Mouse (Mus musculus) midbrain, embryonic 12.5 days (tissue): Measurements from ENCODE around the gene Shisa2. TPM values are rescaled to one million over a fixed set of nuclear protein-coding genes. Genes with fewer than 3 reads are reported as not detected.

ENCODE experiments used
- ATAC-seq: fragments of 200-750 bp; cut with Nextera tagmentation; 2 replicates; pipeline ENCODE4 v1.8.0; 2017; ENCODE audit warnings: low read depth, moderate TSS enrichment, moderate library complexity; ENCODE audit not compliant: low FRiP score
- H3K27ac ChIP-seq: fragments of 300-500 bp; sonication (generic); replicated peaks from 2 replicates; pipeline ENCODE4 v1.5.1; 2016; ENCODE audit warnings: mild to moderate bottlenecking
- H3K27me3 ChIP-seq: fragments of 300-500 bp; sonication (generic); 2 replicates; pipeline ENCODE4 v1.6.1; 2016; ENCODE audit warnings: mild to moderate bottlenecking
- H3K36me3 ChIP-seq: fragments of 300-500 bp; sonication (generic); 2 replicates; pipeline ENCODE4 v1.6.1; 2016
- H3K4me1 ChIP-seq: fragments of 300-500 bp; sonication (generic); 2 replicates; pipeline ENCODE4 v1.6.1; 2016
- H3K4me2 ChIP-seq: fragments of 300-500 bp; sonication (generic); replicated peaks from 2 replicates; pipeline ENCODE4 v1.6.1; 2016; ENCODE audit warnings: mild to moderate bottlenecking, moderate library complexity
- H3K4me3 ChIP-seq: fragments of 300-500 bp; sonication (generic); 2 replicates; pipeline ENCODE4 v1.5.1; 2016; ENCODE audit warnings: mild to moderate bottlenecking
- H3K9ac ChIP-seq: fragments of 300-500 bp; sonication (generic); replicated peaks from 2 replicates; pipeline ENCODE4 v1.6.1; 2016; ENCODE audit warnings: mild to moderate bottlenecking, moderate library complexity
- H3K9me3 ChIP-seq: fragments of 300-500 bp; sonication (generic); 2 replicates; pipeline ENCODE4 v1.6.1; 2016; ENCODE audit warnings: mild to moderate bottlenecking
- WGBS: fragments of 180-500 bp; shearing (Covaris S2); methylation state at CpG from one replicate; pipeline ENCODE4 v1.1.7; 2016; 5-methylcytosine and 5-hydroxymethylcytosine counted together
- polyA plus RNA-seq: library from polyadenylated mRNA; unstranded; fragments of >200 nt; fragmentation: Nextera tagmentation; extraction: Ambion mirVana; gene quantifications from 2 replicates; pipeline ENCODE4 v1.2.1, GENCODE M21; 2016

Shisa2 gene
- polyA plus RNA-seq, 1 experiment from 2014 or later = 14.6 TPM

- H3K27ac ChIP-seq = no peak overlapping the region
- peaks cover 6% of the 10 kb centered on the region; the same call in 1 of the 2 replicates for H3K36me3 ChIP-seq
- H3K27me3 ChIP-seq = no peaks in the 10 kb centered on the region; the same call in 1 of the 2 replicates
- H3K9me3 ChIP-seq = no peaks in the 10 kb centered on the region
- peaks cover 4% of the 10 kb centered on the region; the same call in 1 of the 2 replicates for H3K4me1 ChIP-seq
- no peak overlapping the region for H3K4me2 ChIP-seq
- H3K9ac ChIP-seq = no peak overlapping the region
- 88% methylated on average over 5 of the region's 5 CpGs for WGBS
- ATAC-seq = no peak
- no peak overlapping the region for H3K4me3 ChIP-seq
Measured at GRCm38 (mm10) chr14:59633295-59633898, 8.3 kb downstream of the Shisa2 start.

- Histone ChIP-seq H3K4me2 (no peak overlapping the region), H3K36me3 (peaks cover 6% of the 10 kb centered on the region; the same call in 1 of the 2 replicates), H3K4me1 (peaks cover 4% of the 10 kb centered on the region; the same call in 1 of the 2 replicates), H3K4me3 (no peak overlapping the region), H3K27me3 (no peaks in the 10 kb centered on the region), H3K9me3 (no peaks in the 10 kb centered on the region), H3K9ac (no peak overlapping the region), H3K27ac (no peak overlapping the region)
- no peak for ATAC-seq
- WGBS = 77% methylated on average over 9 of the region's 9 CpGs
Measured at GRCm38 (mm10) chr14:59633988-59634387, 8.9 kb downstream of the Shisa2 start.

GRCm38 (mm10) chr14:59638906-59639703 lies 14.0 kb downstream of the Shisa2 start:
- Histone ChIP-seq H3K27me3 (no peaks in the 10 kb centered on the region), H3K4me1 (peaks cover 18% of the 10 kb centered on the region), H3K9me3 (no peaks in the 10 kb centered on the region), H3K4me2 (no peak overlapping the region), H3K36me3 (no peaks in the 10 kb centered on the region), H3K4me3 (no peak overlapping the region), H3K9ac (no peak overlapping the region), H3K27ac (no peak overlapping the region)
- ATAC-seq = no peak
- 55% methylated on average over 7 of the region's 7 CpGs for WGBS

DNA sequence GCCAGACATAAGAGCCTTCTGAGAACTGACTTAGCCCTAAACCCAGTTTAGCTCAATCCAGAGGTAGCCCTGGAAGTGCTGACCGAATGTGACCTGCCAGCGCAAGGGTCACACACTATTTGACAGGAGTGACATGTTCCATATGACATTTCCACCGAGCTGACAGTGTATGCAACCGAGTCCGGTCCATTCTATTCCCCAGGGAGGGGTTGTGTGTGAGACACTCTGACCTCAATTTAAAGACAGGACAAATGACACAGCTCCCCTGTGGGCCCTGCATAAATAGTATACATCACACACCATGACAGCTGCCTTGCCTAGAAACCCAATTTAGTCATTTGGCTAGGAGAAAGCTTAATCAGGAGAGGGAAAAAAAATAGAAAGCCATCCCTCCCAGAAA lies 16.7 kb downstream of the Shisa2 start:
- WGBS = 51% methylated on average over 5 of the region's 5 CpGs
- Histone ChIP-seq H3K4me1 (peaks cover 18% of the 10 kb centered on the region), H3K9ac (no peak overlapping the region), H3K4me2 (no peak overlapping the region), H3K4me3 (no peak overlapping the region), H3K9me3 (no peaks in the 10 kb centered on the region), H3K27ac (no peak overlapping the region), H3K36me3 (no peaks in the 10 kb centered on the region), H3K27me3 (no peaks in the 10 kb centered on the region; the same call in 1 of the 2 replicates)
- no peak for ATAC-seq

- 74% methylated on average over 12 of the region's 12 CpGs for WGBS
- no peak for ATAC-seq
- Histone ChIP-seq H3K27me3 (no peaks in the 10 kb centered on the region; the same call in 1 of the 2 replicates), H3K4me1 (peaks cover 18% of the 10 kb centered on the region), H3K36me3 (no peaks in the 10 kb centered on the region), H3K4me3 (no peak overlapping the region), H3K27ac (no peak overlapping the region), H3K9ac (no peak overlapping the region), H3K4me2 (no peak overlapping the region), H3K9me3 (no peaks in the 10 kb centered on the region)
Measured at GRCm38 (mm10) chr14:59643582-59643981, 18.5 kb downstream of the Shisa2 start.

- Histone ChIP-seq H3K4me2 (no peak overlapping the region), H3K36me3 (no peaks in the 10 kb centered on the region), H3K27ac (no peak overlapping the region), H3K27me3 (no peaks in the 10 kb centered on the region; the same call in 1 of the 2 replicates), H3K9ac (no peak overlapping the region), H3K4me3 (no peak overlapping the region), H3K9me3 (no peaks in the 10 kb centered on the region), H3K4me1 (peaks cover 18% of the 10 kb centered on the region)
- WGBS = 88% methylated on average over 1 of the region's 1 CpGs
- no peak for ATAC-seq
Measured at GRCm38 (mm10) chr14:59644166-59644565, 19.1 kb downstream of the Shisa2 start.

- H3K36me3 ChIP-seq = no peaks in the 10 kb centered on the region
- no peak overlapping the region for H3K4me2 ChIP-seq
- H3K4me3 ChIP-seq = no peak overlapping the region
- H3K9me3 ChIP-seq = no peaks in the 10 kb centered on the region
- no peak for ATAC-seq
- WGBS = 84% methylated on average over 3 of the region's 3 CpGs
- H3K9ac ChIP-seq = no peak overlapping the region
- H3K27ac ChIP-seq = no peak overlapping the region
- H3K27me3 ChIP-seq = no peaks in the 10 kb centered on the region; the same call in 1 of the 2 replicates
- H3K4me1 ChIP-seq = peaks cover 14% of the 10 kb centered on the region
Measured at GRCm38 (mm10) chr14:59644896-59645295, 19.8 kb downstream of the Shisa2 start.

- peaks cover 7% of the 10 kb centered on the region; the same call in 1 of the 2 replicates for H3K4me1 ChIP-seq
- H3K27me3 ChIP-seq = no peaks in the 10 kb centered on the region; the same call in 1 of the 2 replicates
- no peak for ATAC-seq
- H3K36me3 ChIP-seq = no peaks in the 10 kb centered on the region
- H3K9ac ChIP-seq = no peak overlapping the region
- H3K27ac ChIP-seq = no peak overlapping the region
- no peaks in the 10 kb centered on the region for H3K9me3 ChIP-seq
- no peak overlapping the region for H3K4me2 ChIP-seq
- H3K4me3 ChIP-seq = no peak overlapping the region
- WGBS = 81% methylated on average over 16 of the region's 16 CpGs
Measured at GRCm38 (mm10) chr14:59646826-59647697, 22.0 kb downstream of the Shisa2 start.

GRCm38 (mm10) chr14:59648611-59649010 lies 23.5 kb downstream of the Shisa2 start:
- H3K27ac ChIP-seq = no peak overlapping the region
- no peaks in the 10 kb centered on the region for H3K36me3 ChIP-seq
- no peak overlapping the region for H3K9ac ChIP-seq
- H3K9me3 ChIP-seq = no peaks in the 10 kb centered on the region
- ATAC-seq = no peak
- no peaks in the 10 kb centered on the region; the same call in 1 of the 2 replicates for H3K27me3 ChIP-seq
- H3K4me3 ChIP-seq = no peak overlapping the region
- H3K4me1 ChIP-seq = no peaks in the 10 kb centered on the region
- WGBS = 84% methylated on average over 10 of the region's 10 CpGs
- H3K4me2 ChIP-seq = no peak overlapping the region

- H3K4me1 ChIP-seq = no peaks in the 10 kb centered on the region
- no peak overlapping the region for H3K9ac ChIP-seq
- no peaks in the 10 kb centered on the region for H3K36me3 ChIP-seq
- H3K4me2 ChIP-seq = no peak overlapping the region
- no peak for ATAC-seq
- H3K4me3 ChIP-seq = no peak overlapping the region
- H3K27ac ChIP-seq = no peak overlapping the region
- 81% methylated on average over 6 of the region's 6 CpGs for WGBS
- no peaks in the 10 kb centered on the region; the same call in 1 of the 2 replicates for H3K27me3 ChIP-seq
- H3K9me3 ChIP-seq = no peaks in the 10 kb centered on the region
Measured at GRCm38 (mm10) chr14:59649337-59649736, 24.2 kb downstream of the Shisa2 start.

- no peak overlapping the region for H3K4me2 ChIP-seq
- H3K4me3 ChIP-seq = no peak overlapping the region
- H3K27ac ChIP-seq = no peak overlapping the region
- no peak overlapping the region for H3K9ac ChIP-seq
- no peaks in the 10 kb centered on the region for H3K9me3 ChIP-seq
- WGBS = 84% methylated on average over 6 of the region's 6 CpGs
- H3K36me3 ChIP-seq = no peaks in the 10 kb centered on the region
- no peaks in the 10 kb centered on the region for H3K4me1 ChIP-seq
- H3K27me3 ChIP-seq = no peaks in the 10 kb centered on the region
- ATAC-seq = no peak
Measured at GRCm38 (mm10) chr14:59656591-59656990, 31.5 kb downstream of the Shisa2 start.
